Mouse (Mus musculus) ES-Bruce4 (cell line): ENCODE data around the gene 1700028J19Rik.

Experiments
- CTCF ChIP-seq: IDR thresholded peaks from one replicate; pipeline ENCODE4 v1.8.1; 2011; ENCODE audit warnings: low read depth, low read length
- POLR2A ChIP-seq: IDR thresholded peaks from one replicate; pipeline ENCODE4 v1.8.1; 2011; ENCODE audit warnings: low read length; ENCODE audit not compliant: insufficient read depth

- no peak for TF ChIP-seq CTCF
- no peak for TF ChIP-seq POLR2A
These were observed 5.3 kb downstream of the 1700028J19Rik start for GRCm38 (mm10) chr7:44241163-44241562.
